Mouse (Mus musculus) embryo, embryonic 10 days (tissue): ENCODE results near the gene Lonp1.
A peak's percentile ranks its signal among the peaks of the same experiment; 100 is the strongest.

Experiments used
- DNase-seq: peaks from one replicate; pipeline ENCODE4 v3.0.0-alpha.2; 2015; ENCODE audit warnings: low spot score

The Lonp1 gene

DNA sequence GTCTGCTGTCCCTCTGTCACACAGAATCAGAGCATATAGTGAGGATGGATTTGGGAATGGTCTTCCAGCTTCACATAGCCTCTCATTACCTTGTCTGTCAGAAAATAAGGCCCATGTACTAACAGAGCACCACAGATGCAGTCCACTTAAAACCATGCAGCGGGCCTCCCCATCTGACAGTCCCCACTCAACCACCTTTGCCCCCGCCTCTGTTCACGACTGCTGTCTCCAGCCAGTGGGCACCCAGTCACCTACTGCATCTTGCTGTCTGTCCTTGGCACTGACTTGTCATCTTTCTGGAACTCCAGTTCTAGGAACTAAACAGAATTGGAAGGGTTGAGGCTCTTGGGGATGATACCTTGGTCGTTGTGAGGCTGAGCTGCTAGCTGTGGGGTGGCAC is 37.8 kb downstream of the Lonp1 start:
- no peak for DNase-seq

DNA sequence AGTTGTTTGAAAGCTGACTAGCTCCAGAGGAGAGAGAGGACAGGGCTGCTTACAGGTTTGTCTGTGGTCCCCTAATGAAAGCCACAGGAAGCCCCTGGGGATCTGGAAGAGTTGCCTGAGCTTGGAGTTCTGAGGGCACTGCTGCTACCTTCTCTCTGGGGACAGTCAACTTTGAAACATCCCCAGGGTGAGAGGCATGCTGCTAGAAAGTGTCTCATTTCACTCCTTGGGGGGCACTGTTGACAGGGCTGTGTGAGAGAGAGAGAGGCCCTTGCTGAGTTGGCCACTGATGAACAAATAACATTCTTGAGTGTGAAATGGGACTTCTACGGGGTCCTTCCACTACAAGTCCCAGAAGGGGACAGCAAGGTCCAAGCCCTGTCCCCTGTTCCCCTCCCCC is 38.9 kb downstream of the Lonp1 start:
- DNase-seq = no peak

DNA sequence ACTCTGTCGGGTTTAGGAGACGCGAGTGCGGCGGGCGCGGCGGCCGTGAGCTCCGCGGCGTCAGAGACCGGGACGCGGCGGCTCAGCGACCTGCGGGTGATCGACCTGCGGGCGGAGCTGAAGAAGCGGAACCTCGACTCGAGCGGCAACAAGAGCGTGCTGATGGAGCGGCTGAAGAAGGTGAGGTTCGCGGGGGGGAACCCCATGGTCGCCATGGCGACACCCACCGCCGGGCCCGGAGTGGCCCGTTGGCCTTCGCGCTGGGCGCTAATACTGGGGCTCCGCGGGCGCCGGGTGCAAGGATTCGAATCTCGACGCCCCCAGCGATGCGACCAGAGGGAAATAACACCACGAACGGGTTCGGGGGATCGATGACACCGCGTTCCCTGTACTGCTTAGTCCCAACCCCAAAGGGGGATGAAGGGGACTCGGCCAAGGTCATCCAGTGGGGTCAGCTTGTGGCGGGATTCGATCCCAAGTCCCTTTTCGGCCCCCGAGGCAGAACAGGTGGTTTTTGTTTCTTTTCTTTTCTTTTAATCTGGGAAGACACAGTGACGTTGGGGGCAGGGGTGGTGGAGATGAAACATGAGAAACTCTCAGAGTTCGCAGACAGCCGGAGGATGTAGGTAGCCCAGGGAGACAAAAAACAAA is 41.4 kb downstream of the Lonp1 start:
- peak; percentile 37 for DNase-seq

DNA sequence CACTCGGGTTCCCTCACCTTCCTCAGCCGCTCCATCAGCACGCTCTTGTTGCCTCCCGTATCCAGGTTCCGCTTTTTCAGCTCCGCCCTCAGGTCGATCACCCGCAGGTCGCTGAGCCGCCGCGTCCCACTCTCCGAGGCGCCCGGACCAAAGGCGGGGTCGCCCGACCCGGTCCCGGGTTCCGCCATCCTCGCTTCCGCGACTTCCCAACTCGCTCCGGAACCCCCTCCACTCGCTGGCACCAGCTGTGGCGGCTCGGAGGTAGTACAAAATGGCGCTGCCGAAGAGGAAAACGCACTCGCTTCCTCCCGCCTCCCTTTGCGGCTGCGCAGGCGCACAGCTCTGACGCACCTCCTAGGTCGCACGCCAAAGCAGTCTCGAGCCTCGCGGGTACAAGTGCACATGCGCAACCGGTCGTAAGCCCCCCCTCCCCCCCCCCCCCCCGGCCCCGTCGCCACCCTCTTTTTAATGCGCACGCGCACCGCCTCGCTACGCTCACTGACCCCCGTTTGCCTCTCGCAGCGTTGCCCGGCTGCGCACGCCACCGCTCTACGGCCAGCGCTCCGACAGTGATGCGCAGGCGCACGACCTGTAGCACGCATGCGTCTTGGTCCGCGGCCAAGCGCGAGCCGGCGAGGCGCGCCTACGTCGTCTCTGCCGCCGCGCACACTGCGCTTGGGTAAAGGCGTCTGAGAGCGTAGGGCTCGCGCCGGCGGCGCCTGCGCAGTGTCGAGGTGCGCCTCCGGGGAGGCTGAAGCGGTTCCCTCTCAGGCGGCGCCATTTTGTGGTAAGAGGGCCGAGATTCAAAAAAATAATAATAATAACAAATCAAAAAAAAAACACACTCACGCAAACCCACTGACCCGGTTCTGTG is 42.2 kb downstream of the Lonp1 start, which contains the start of the genes Safb2 and Safb:
Gene Safb2 (minus strand): TSS at position 329 of the 874 bp plus-strand sequence.
Gene Safb (plus strand): TSS at position 569 of the 874 bp plus-strand sequence.
- DNase-seq = peak; percentile 100

DNA sequence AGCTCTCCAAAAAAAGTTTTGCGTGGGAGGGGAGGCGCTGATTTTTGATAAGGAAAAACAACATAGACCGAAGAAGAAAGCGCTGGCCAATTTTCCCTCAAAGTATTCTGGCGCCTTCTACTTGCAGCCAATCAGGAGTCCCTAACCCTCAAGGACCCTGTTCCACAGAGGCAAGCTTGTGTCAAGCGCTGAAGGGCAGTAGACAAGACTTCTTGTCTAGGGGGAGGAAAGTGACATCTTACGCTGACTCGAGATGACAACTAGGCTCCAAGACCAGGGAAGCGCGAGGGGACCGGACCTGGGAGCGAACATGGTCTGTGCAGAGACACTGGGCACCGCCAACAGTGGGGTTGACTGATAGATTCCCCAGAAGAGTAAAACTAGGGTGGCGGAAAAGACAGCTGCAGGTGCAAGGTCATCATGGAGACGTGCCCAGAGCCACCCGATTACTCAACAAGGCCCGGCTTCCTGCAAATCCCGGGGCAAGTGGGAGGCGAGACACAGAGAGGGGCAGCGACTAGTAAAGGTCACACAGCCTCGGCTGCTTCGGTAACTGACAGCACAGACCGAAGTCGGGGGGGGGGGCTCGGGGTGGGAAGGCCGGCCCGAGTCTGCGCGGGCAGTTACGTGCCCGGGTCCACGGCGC is 43.0 kb downstream of the Lonp1 start:
- DNase-seq = peak; percentile 33

DNA sequence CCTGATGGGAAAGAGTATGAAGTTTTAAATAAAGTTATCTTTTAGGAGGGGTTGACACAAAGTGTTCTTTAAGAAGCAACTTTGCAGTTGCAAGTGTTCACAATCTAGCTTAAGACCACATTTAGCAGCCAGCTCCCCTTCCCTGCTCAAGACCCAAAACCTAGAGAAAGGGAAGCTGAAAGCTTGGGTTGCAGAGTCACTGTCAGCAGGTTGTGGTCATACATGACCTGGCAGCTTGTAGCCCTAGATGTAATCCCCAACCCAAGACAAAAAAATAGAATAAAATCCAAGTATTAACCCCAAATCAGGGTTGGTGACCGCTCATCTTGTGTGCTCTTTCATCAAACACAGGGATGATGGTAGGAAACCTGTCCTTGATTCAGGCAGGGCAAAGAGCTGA is 43.6 kb downstream of the Lonp1 start:
- DNase-seq = no peak

DNA sequence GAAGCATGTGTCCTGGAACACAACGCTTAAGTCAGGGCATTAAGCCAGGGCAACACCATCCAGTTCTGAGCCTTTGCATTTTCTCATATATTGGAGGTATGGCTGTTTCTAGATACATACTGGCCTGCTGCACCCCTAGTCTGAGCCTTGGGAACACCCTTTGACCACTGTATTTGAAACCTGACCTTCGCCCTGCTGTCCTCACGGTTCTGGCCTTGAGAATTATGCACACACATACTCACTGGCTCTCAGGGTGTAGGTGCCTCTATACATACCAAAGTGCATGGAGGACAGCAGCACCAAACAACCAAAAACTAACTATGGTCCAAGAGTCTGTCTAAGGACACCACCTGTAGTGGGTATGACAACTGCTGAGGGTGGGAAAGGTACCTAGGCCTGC is 53.7 kb downstream of the Lonp1 start:
- DNase-seq = no peak

DNA sequence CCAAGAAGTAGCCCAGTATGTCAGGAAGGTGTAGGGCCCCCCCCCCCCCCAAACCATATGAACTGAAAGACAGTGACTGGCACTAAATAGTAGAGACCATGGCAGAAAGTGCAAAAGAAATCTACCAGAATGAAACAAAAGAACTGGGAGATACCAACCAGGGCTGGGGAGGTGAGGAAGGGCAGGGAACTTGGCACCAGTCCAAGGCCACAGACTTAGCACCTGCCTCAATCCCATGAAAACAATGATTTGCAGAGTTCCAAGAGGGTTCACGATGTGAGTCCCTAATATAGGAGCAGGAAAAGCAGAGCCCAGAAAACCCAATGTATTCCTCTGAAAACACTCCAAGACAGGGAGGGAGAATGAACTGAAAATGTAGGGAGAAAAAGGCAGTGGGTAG is 54.5 kb downstream of the Lonp1 start:
- no peak for DNase-seq

DNA sequence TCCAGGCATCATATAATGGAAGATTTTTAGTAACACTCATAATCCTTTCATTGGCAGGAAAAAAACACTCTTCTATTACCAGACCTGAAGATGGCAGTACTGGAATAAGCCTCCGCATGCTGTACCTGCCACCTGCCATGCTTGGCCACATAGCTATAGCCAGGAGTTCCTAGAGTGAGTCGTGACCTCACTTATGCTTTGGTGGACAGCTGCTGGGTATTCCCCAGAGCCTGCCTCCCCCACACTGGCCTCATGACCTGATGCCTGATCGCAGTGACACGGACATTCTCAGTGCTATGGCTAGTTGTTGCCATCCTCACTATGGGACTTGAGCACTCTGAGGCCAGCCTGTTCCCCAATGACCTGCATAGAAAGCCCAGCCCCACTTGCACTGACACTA is 56.4 kb downstream of the Lonp1 start:
- DNase-seq = no peak

DNA sequence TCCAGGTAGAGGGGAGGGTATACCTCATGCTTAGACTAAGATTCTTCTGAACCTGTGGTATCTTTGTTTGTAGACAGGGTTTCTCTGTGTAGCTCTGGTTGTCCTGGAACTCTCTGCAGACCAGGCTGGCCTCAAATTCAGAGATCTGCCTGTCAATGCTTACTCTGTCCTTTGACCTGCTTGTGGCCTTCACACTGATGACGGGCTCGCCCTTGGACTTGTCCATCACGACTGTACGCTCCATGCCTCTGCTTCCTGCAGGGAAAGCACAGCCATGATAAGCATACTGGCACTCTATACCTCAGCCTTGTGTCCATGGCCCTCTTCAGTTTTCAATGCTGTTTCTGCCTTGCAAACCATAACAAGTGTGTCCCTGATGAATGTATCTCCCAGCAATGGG is 59.3 kb downstream of the Lonp1 start:
- DNase-seq = no peak

DNA sequence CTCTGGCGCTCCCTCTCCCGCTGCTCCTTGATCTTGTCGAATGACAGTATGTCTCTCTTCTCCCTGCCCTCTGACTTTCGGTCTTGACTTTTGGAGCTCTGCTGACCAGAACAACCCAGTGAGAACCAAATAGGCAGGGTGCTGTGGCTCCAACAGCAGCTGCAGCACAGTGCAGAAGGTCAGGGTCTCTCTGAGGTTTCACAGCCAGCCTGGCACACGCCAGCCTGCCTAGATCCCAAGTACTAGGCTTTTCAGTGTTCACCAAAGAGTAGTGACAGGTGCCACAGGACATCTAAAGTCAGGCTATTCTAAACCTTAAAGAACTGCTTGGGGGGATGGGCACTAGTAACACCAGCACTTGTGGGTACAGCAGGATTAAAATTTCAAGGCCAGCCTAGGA is 59.8 kb downstream of the Lonp1 start:
- no peak for DNase-seq

DNA sequence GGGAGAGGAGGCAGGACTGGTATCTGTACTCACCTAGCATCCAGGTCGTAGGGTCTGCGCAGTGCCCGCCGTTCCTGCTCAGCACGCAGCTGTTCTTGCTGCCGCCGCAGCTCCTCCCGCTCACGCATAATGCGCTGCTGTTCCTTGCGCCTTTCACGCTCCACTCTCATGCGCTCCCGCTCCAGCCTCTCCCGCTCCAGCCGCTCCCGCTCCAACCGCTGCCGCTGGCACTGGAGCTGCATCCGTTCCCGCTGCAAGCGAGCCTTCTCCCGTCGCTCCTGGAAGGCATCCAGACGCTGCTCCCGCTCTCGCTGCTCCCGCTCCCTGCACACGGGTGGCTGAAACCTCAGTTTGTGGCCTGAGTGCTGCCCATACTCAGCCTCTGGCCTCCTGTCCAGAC is 60.4 kb downstream of the Lonp1 start:
- DNase-seq = no peak
